Mouse (Mus musculus) spleen, adult 12 weeks (tissue): Measurements from ENCODE around the gene Pygm.

Source experiments
- DNase-seq: peaks from one replicate; pipeline ENCODE4 v3.0.0; 2022; ENCODE audit warnings: low spot score

Gene Pygm

DNA sequence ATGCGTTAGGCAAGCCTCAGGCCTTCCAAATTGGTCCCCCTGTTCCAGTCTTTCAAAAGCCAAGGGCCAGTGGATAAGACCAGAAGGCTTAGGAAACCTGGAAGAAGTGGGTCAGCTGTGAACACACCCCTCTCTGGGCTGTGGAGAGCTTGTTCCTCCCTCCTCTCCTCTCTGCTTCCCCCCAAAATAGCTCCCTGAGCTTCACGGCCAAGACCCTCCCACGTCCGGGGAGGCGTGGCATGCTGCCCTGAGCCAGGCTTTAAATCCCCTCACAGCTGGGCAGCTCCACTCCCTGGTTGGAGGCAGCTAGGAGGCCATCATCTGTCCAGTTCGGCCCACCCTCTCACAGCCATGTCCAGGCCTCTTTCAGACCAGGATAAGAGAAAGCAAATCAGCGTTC is at the start of gene Pygm:
TSS of gene Pygm (plus strand) at position 272 of the 400 bp plus-strand sequence.
- DNase-seq, result no peak

DNA sequence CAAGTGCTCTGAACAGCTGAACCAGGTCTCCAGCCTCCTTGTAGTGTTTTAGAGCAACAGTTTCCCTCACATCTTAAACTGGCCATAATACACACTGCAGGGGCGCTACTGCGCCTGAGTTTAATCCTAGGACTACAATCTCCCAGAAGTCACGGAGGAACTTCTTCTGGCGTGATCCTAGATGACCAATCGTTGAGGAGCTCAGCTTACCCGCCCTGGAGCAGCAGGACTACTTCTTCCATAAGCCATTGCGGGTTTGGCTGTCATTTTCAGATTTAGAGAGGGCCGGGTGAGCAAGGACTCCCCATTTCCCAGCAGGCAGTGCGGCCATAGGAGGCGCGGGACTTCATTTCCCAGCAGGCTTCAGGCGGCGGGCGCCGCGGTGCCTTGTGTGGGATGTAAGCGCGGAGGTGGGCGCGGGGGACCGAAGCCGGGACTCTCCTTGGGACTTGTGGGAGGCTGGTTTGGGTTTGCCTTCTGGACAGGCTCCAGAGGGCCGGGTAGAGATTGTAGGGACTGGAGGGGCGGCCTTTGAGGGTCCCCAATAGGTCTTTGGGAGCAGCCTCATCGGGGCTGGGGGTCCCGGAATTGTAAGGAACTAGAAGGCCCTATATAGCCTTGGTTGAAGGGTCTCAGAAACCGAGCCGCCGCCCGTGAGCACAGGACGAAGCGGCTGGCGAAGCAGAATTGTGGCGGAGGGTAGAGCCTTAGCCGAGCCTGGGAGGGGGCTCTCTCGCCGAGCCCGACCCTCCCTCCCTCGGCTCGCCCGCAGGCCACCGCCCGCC is 49.3 kb upstream of the Pygm start, which contains the start of gene Men1:
TSS of gene Men1 (plus strand) at position 307 of the 785 bp plus-strand sequence.
- DNase-seq, result peak; percentile 77

- DNase-seq, result no peak
Measured at GRCm38 (mm10) chr19:6335458-6335827, 48.8 kb upstream of the Pygm start.

DNA sequence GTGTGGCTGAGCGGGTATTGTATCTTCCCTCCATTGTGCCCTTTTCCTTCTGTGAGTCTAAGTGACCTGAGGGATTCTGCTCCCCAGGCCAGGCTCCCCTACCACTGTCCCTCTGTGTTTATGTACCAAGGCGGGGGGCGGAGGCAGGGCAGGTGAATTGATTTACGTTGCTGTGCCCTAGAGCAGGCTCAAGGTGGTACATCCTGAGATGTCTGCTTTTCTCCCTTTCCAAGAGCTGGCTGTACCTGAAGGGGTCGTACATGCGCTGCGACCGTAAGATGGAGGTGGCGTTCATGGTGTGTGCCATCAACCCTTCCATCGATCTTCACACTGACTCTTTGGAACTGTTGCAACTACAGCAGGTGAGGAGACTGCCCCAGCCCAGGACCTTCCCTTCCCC is 47.3 kb upstream of the Pygm start:
- no peak for DNase-seq

GRCm38 (mm10) chr19:6338171-6338570 is 46.0 kb upstream of the Pygm start:
- no peak for DNase-seq

DNA sequence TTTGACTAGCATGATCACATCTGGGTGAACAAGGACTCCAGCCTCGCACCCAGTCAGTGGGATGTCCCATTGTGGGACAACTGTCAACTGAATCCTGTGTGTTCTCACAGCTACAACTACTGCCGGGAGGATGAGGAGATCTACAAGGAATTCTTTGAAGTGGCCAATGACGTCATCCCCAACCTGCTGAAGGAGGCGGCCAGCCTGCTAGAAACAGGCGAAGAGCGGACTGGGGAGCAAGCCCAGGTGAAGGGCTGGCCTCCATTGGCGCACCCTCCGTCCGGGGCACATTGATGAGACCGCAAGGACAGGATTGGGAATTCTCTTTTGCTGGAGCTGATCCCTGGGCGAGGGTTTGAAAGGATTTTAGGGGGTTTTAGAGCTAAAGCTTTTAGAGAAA is 45.5 kb upstream of the Pygm start:
- no peak for DNase-seq

DNA sequence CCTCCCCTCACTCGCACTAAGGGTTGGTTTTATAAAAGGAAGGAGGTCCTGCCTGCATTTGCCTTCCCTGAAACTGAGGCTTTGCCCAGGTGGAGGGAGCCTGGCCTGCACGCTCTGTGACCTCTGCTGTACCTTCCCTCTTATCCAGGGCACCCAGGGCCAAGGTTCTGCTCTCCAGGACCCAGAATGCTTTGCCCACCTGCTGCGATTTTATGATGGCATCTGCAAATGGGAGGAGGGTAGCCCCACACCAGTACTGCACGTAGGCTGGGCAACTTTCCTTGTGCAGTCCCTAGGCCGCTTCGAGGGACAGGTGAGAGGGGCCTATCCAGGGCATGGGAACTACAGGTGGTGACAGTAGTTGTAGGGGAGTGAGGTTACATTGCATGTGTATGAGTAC is 45.0 kb upstream of the Pygm start:
- DNase-seq, result no peak

GRCm38 (mm10) chr19:6339890-6340504 is 44.2 kb upstream of the Pygm start:
- peak; percentile 65 for DNase-seq

- peak; percentile 84 for DNase-seq
Measured at GRCm38 (mm10) chr19:6340524-6341452, 43.4 kb upstream of the Pygm start, which contains the start of gene Map4k2. TSS of gene Map4k2 (plus strand) at chr19:6341135.

GRCm38 (mm10) chr19:6341453-6342077 is 42.6 kb upstream of the Pygm start:
- DNase-seq, result no peak

DNA sequence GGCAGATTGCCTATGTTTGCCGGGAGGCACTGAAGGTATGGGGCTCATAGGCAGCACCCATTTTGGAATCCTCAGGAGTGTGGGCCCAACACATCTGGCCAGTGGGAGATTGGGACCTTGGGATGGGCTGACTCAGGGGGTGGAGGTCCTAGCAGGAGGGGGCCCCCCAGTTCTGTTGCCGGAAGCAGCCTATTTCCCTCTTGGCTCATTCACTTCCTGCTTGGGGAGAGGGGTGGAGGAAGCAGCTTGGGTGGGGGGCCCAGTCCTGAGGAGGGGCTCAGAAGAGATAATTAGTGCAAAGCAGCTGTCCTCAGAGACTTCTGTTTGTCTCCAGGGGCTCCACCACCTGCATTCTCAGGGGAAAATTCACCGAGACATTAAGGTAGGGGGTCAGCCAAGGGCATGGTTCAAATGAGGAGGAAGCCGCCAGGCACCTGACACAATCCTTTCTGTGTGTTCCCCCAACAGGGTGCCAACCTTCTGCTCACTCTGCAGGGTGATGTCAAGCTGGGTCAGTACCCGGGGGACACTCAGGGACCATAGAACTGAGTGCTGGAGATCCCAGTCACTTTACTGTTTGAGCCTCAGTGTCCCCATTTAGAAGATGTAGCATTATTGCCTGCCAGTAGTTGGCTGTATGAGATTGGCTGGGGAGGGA is 41.8 kb upstream of the Pygm start:
- DNase-seq, result no peak

GRCm38 (mm10) chr19:6343066-6343925 is 40.9 kb upstream of the Pygm start:
- DNase-seq, result no peak

GRCm38 (mm10) chr19:6343996-6344395 is 40.2 kb upstream of the Pygm start:
- no peak for DNase-seq

DNA sequence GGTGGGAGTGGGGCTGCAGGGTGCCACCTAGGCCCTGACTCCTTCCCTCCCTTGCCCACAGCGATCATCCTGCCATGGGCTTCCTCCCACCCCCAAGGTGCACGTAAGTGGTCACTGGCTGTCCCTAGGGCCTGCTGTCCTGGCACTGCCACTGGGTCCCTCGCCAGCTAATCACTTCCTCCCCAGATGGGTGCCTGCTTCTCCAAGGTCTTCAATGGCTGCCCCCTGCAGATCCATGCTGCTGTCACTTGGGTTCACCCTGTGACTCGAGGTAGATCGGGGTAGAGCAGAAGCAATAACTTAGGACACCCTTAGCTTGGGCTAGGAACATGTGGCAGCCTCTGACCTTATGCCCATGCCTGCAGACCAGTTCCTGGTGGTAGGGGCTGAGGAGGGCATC is 38.2 kb upstream of the Pygm start:
- no peak for DNase-seq

GRCm38 (mm10) chr19:6346661-6347060 is 37.5 kb upstream of the Pygm start:
- DNase-seq, result no peak

- DNase-seq, result no peak
Measured at GRCm38 (mm10) chr19:6347615-6348014, 36.6 kb upstream of the Pygm start.

DNA sequence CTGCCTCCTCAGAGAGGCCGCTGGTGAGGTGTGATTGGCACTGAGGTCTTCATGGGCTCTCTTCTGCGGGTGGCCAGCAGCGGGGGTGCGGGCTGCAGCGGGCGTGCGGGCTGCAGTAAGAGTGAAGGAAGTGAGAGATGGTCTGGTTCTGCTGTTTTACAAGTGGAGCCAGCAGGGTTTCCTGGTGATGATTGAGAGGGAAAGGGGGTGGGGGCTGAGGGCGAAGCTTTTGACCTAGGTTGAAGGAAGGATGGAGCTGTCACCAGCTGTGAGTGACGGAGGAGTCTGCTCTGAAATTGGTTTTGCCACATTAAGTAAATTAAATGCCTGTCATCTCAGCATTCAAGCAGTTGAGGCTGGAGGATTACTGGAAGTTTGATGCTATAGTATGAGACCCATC is 35.5 kb upstream of the Pygm start:
- DNase-seq, result no peak

DNA sequence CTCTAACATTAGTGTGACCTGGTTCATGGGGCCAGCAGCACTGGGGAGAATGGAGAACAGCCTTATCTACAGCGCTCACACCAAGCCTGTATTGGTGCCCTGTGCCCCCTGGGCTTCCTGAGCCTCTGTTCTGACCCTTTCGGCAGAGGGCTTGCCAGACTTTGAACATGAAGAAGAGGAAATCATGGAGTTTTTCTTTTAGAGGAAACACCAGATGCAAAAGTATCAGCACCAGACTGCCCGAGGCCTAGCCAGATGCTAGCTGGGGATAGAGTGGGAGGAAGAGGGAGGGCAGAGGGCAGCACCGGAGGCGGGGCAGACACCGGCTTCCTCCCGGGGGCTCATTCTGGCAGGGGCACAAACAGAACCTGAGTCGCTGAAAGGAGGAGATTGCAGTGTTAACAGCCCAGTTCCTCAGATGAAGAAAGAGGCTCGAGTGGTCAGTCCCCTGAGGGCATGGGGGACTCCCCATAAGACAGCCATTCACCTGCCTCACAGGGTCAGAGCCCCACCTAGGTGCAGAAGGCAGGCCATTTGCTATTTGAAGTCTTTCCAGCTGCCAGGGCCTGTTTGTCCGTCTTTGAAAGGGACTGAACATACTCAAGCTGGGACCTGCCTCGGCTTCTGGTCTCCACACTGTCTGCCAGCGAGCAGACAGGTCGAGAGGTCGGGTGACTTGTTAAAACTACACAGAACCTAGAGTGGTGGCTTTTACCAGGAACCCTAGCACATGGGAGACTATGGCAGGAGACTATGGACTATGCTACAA is 34.8 kb upstream of the Pygm start:
- DNase-seq, result no peak

GRCm38 (mm10) chr19:6351431-6352106 is 32.6 kb upstream of the Pygm start:
- DNase-seq, result no peak
